Mouse (Mus musculus) embryonic facial prominence, embryonic 10.5 days (tissue): ENCODE measurements around the gene Serbp1. TPM values are rescaled to one million over a fixed set of nuclear protein-coding genes. Genes with fewer than 3 reads are reported as not detected.
"Not testable (repeated sequence)": the region's sequence is repeated elsewhere in the genome, so short reads cannot be mapped to it uniquely, and the experiment has no call there.

Source experiments
- DNase-seq: peaks from one replicate; pipeline ENCODE4 v3.0.0-alpha.2; 2017; ENCODE audit warnings: low spot score
- H3K27ac ChIP-seq: fragments of 300-500 bp; sonication (generic); replicated peaks from 2 replicates; pipeline ENCODE4 v1.5.1; 2016; ENCODE audit warnings: mild to moderate bottlenecking
- H3K27me3 ChIP-seq: fragments of 300-500 bp; sonication (generic); replicated peaks from 2 replicates; pipeline ENCODE4 v1.6.1; 2016; ENCODE audit warnings: low read depth, mild to moderate bottlenecking; ENCODE audit not compliant: poor library complexity, severe bottlenecking
- H3K36me3 ChIP-seq: fragments of 300-500 bp; sonication (generic); replicated peaks from 2 replicates; pipeline ENCODE4 v1.6.1; 2016; ENCODE audit warnings: mild to moderate bottlenecking, moderate library complexity
- H3K4me1 ChIP-seq: fragments of 300-500 bp; sonication (generic); 2 replicates; pipeline ENCODE4 v1.6.1; 2016
- H3K4me3 ChIP-seq: fragments of 300-500 bp; sonication (generic); 2 replicates; pipeline ENCODE4 v1.5.1; 2016; ENCODE audit warnings: mild to moderate bottlenecking, moderate library complexity
- H3K9me3 ChIP-seq: fragments of 300-500 bp; sonication (generic); 2 replicates; pipeline ENCODE4 v1.6.1; 2016; ENCODE audit warnings: mild to moderate bottlenecking
- WGBS: fragments of 180-500 bp; shearing (Covaris S2); methylation state at CpG from one replicate; pipeline ENCODE4 v1.1.7; 2016; 5-methylcytosine and 5-hydroxymethylcytosine counted together
- polyA plus RNA-seq: library from polyadenylated mRNA; unstranded; fragments of >200 nt; fragmentation: Nextera tagmentation; extraction: Ambion mirVana; gene quantifications from 2 replicates; pipeline ENCODE4 v1.2.1, GENCODE M21; 2016

Serbp1 gene
- polyA plus RNA-seq, 1 experiment from 2014 or later: 518 TPM

DNA sequence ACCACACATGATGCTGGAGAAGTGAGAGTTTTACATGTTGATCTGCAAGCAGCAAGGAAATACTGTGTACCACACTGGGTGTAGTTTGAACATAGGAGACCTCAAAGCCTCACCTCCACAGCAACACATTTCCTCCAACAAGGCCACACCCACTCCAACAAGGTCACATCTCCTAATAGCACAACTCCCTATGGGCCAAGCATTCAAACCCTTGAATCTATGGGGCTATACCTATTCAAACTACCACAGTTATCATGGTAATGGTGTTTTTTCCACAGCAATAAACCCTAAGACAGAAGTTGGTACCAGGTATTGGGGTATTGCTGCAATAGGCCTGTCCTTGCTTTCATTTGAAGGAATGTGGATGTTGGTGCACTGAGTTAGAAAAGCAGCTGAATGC, 19.4 kb upstream of the Serbp1 start:
- Histone ChIP-seq H3K4me3 (no peak overlapping the region), H3K27ac (no peak overlapping the region), H3K4me1 (no peaks in the 10 kb centered on the region), H3K9me3 (no peaks in the 10 kb centered on the region), H3K27me3 (no peaks in the 10 kb centered on the region), H3K36me3 (no peaks in the 10 kb centered on the region)
- no peak for DNase-seq

DNA sequence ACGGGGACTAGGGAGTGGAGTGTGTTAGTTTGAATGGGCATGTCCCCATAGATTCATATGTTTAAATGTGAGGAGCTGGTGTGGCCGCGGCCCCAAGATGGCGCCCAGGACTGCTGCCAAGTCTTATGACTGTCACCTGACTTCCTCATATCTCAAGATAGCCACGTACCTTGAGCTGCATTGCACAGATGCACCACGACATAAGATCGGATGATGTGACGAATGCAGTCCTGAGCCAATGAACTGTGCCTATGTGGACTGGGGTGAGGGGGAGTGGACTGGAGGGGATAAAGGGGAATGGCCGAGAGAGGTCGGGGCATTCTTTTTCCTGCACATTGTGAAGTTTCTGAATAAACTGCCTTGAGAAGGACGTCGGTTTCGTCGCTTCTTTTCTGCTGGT, 18.0 kb upstream of the Serbp1 start:
- not testable (repeated sequence) for H3K27me3 ChIP-seq, H3K4me3 ChIP-seq, H3K9me3 ChIP-seq, H3K36me3 ChIP-seq, DNase-seq, H3K27ac ChIP-seq, H3K4me1 ChIP-seq
- WGBS: 90% methylated on average over 14 of the region's 14 CpGs

DNA sequence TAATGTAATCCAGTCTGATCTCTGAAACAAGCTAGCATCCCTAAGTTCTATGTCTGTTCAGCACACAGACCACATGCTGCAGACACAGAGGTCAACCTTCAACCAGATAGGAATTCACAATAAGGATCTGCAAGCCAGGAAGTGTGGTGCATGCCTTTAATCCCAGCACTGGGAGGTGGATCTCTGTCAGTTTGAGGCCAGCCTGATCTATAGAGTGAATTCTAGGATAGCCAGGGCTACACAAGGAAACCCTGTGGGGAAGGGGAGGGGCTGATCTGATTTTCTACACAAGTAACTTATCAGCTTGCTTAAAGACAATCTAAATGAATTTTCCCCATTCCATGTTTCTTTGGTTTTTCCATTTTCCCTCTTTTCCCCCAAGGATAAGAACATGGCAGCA, 17.2 kb upstream of the Serbp1 start:
- no peaks in the 10 kb centered on the region for H3K36me3 ChIP-seq
- DNase-seq: no peak
- no peak overlapping the region for H3K4me3 ChIP-seq
- no peak overlapping the region for H3K27ac ChIP-seq
- no peaks in the 10 kb centered on the region for H3K27me3 ChIP-seq
- H3K9me3 ChIP-seq: no peaks in the 10 kb centered on the region
- H3K4me1 ChIP-seq: no peaks in the 10 kb centered on the region

DNA sequence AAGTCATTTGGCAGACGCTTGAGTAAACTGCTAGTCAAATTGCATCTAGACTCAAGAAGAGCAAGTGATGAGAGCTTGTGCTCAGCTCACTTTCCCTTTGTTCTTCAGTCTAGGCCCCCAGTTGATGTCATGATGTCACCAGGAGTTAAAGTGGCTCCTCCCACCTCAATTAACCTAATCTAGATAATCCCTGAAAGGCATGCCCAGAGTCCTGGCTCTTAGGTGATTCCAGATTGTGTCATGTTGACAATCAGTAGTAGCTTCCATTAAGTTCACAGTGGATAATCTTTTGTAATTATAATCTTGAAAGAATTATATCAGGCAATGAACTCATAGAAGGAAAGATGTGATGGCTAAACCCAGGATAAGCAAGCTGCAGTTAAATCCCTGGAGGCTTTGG, 14.9 kb upstream of the Serbp1 start:
- H3K27ac ChIP-seq: no peak overlapping the region
- DNase-seq: no peak
- H3K27me3 ChIP-seq: no peaks in the 10 kb centered on the region
- H3K4me1 ChIP-seq: no peaks in the 10 kb centered on the region
- no peaks in the 10 kb centered on the region for H3K36me3 ChIP-seq
- H3K9me3 ChIP-seq: no peaks in the 10 kb centered on the region
- WGBS: 87% methylated on average over 1 of the region's 1 CpGs
- H3K4me3 ChIP-seq: no peak overlapping the region

DNA sequence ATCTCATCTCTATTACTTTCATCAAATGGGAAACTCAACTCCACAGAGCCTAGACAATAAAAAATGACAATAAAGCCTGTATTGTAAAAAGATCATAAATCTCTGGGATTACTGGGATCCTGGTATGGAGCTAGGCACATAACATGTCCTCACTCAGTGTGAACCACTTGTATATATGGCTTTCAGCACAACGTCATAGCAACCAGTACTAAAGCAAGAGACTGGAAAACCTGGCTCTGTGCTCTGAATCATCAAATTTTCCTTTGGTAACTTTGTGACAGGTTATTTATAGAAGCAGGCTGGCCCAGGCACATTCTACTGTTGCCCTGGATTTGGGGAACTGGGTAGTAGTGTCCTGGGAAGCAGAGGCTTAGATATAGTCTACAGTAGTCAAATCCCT, 14.5 kb upstream of the Serbp1 start:
- WGBS: 86% methylated on average over 1 of the region's 1 CpGs
- no peak overlapping the region for H3K27ac ChIP-seq
- no peak overlapping the region for H3K4me3 ChIP-seq
- H3K4me1 ChIP-seq: peaks cover 4% of the 10 kb centered on the region
- no peaks in the 10 kb centered on the region for H3K9me3 ChIP-seq
- no peak for DNase-seq
- no peaks in the 10 kb centered on the region for H3K36me3 ChIP-seq
- no peaks in the 10 kb centered on the region; the same call in 1 of the 2 replicates for H3K27me3 ChIP-seq

DNA sequence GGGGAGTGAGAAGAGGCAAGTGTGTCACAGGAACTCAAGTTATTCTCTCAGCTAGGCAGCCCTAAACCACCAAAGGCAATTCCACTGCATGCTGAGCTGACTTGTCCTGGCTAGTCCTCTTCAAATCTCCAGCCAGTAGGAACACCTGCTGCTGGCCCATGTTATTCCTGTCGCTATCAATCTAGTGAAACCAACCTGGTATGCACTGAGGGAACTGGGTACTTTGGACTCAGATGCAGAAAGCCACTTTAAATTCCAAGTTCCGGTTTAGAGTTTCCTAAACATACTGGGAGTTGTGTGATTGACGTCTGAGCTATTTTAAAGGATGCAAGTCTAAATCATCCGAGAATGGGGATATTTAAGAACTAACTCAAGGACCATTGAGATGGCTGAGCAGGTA, 11.7 kb upstream of the Serbp1 start:
- DNase-seq: no peak
- H3K4me1 ChIP-seq: peaks cover 19% of the 10 kb centered on the region
- no peaks in the 10 kb centered on the region for H3K36me3 ChIP-seq
- H3K27ac ChIP-seq: no peak overlapping the region
- H3K4me3 ChIP-seq: no peak overlapping the region
- peaks cover 12% of the 10 kb centered on the region for H3K27me3 ChIP-seq
- no peaks in the 10 kb centered on the region for H3K9me3 ChIP-seq
- WGBS: 67% methylated on average over 4 of the region's 4 CpGs

DNA sequence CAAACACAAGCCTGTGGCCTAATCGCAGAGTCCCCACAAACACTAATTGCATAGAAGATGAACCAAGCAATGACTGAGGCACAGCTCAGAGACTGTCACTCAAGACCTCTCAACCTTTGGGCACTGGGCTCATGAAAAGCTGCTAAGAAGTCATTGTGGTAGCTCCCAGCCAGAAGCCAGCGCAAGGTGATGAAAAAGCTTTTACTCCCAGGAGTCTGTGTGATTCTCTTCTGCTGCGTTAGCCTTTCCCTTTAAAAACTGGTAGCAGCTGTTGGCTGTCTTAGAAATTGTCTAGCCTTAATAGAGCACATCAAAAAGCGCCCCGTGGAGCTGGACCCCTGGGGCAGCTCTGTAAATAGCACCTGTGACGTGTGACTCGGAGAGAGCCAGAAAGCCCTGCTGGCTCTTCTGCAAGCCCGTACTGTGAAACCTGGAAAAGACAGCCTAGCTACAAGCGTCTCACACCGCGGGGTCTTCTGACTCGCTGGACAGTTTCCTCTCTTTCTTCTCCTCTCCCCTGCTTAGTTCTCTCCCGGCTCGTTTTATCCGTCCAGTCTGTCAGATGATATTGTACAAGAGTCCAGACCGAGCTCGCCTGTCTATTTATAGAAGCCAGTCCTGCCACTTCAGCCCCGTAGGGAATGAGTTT, 9.4 kb upstream of the Serbp1 start:
- Histone ChIP-seq H3K27ac (no peak overlapping the region), H3K9me3 (no peaks in the 10 kb centered on the region), H3K4me1 (peaks cover 19% of the 10 kb centered on the region), H3K27me3 (peaks cover 12% of the 10 kb centered on the region), H3K36me3 (no peaks in the 10 kb centered on the region), H3K4me3 (peak overlapping the region; percentile 39)
- DNase-seq: peak; percentile 52
- 12% methylated on average over 18 of the region's 18 CpGs for WGBS

DNA sequence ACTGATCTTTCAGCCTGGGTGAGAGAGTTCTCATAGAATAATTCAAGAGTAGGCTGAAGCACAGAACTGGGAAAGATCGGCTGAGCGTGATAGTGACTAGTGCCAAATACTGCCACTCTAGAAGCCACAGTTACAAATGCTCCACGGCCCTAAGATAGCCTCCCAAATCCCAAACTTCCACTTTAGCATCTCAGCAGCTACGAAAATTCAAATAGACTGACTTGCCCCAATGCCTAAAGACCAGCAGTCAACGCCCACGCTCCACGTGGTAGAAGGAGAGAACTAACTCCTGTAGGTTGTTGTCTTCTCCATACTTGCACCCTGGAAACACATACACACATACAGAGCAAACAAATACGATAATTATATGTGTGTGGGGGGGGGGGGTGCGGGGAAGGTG, 8.5 kb upstream of the Serbp1 start:
- Histone ChIP-seq H3K9me3 (no peaks in the 10 kb centered on the region), H3K27ac (no peak overlapping the region), H3K27me3 (peaks cover 12% of the 10 kb centered on the region), H3K36me3 (no peaks in the 10 kb centered on the region), H3K4me1 (peaks cover 19% of the 10 kb centered on the region), H3K4me3 (no peak overlapping the region)
- DNase-seq: no peak
- 33% methylated on average over 9 of the region's 9 CpGs for WGBS

DNA sequence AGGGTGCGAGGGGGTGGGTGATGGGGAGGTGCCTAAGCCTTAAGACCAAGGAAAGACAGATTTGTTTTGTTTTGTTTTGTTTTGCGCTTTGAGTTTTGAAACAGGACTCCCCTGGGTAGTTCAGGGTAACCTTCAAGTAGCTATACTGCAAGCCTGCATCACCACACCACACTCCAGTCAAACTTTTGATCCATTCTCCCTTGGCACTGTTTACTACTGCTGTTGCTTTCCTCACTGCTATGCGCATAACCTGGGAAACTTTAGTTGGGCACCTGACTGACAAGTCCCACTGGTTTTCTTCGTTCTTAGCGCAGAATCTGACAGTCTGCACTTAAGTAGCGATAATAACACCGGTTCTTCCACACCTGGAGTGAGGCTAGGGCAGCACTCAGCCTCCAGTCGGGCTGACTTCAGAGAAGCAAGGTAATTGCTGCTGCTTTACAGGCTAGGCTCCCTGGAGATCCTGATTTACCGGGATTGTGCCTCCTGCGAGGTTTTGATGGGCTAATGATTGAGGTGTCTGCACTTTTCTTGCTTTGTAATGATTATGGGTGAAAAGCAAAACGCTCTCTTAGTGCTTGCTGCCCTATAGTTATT, 8.0 kb upstream of the Serbp1 start:
- H3K27me3 ChIP-seq: peaks cover 12% of the 10 kb centered on the region
- no peaks in the 10 kb centered on the region for H3K36me3 ChIP-seq
- no peaks in the 10 kb centered on the region for H3K9me3 ChIP-seq
- peaks cover 19% of the 10 kb centered on the region for H3K4me1 ChIP-seq
- no peak overlapping the region for H3K4me3 ChIP-seq
- 14% methylated on average over 11 of the region's 11 CpGs for WGBS
- peak; percentile 19 for DNase-seq
- no peak overlapping the region for H3K27ac ChIP-seq

DNA sequence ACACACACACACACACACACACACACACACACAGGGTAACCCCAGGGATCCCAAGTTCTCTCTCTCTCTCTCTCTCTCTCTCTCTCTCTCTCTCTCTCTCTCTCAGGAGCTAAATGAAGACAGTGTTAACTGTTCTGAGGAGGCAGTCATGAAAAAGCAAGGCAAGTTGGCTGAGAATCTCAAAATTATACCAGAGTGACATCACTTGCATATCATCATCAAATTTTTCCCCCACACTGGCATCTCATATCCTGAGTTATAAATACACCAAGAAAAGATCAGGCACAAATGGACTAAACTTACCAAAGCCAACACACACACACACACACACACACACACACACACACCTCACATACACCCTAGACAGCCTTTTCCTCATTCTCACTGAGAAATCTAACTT, 7.0 kb upstream of the Serbp1 start:
- H3K36me3 ChIP-seq: no peaks in the 10 kb centered on the region
- no peak overlapping the region for H3K27ac ChIP-seq
- DNase-seq: no peak
- H3K27me3 ChIP-seq: peaks cover 12% of the 10 kb centered on the region
- no peaks in the 10 kb centered on the region for H3K9me3 ChIP-seq
- H3K4me1 ChIP-seq: peaks cover 19% of the 10 kb centered on the region
- no peak overlapping the region for H3K4me3 ChIP-seq

DNA sequence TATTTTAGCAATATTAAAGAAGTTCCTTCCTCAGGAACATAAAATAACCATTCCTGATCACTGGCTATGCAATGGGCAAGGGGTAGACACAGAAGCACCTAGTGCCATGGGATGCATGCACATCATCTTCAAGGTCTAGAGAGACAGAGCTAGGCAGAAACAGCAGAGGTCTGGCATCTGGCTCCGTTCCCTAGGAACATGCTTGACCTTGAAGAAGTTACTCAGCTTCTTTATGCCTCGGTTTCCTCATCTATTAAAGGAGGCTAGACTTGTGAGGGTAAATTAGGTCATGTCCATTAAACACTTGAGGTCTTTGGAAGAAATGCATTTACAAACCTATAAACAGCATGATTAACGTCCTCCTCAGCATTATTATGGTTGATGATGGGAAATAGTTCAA, 2.3 kb upstream of the Serbp1 start:
- Histone ChIP-seq H3K27ac (no peak overlapping the region), H3K4me3 (no peak overlapping the region), H3K36me3 (no peaks in the 10 kb centered on the region), H3K4me1 (peaks cover 6% of the 10 kb centered on the region), H3K27me3 (no peaks in the 10 kb centered on the region), H3K9me3 (no peaks in the 10 kb centered on the region)
- DNase-seq: no peak
- 92% methylated on average over 3 of the region's 3 CpGs for WGBS

DNA sequence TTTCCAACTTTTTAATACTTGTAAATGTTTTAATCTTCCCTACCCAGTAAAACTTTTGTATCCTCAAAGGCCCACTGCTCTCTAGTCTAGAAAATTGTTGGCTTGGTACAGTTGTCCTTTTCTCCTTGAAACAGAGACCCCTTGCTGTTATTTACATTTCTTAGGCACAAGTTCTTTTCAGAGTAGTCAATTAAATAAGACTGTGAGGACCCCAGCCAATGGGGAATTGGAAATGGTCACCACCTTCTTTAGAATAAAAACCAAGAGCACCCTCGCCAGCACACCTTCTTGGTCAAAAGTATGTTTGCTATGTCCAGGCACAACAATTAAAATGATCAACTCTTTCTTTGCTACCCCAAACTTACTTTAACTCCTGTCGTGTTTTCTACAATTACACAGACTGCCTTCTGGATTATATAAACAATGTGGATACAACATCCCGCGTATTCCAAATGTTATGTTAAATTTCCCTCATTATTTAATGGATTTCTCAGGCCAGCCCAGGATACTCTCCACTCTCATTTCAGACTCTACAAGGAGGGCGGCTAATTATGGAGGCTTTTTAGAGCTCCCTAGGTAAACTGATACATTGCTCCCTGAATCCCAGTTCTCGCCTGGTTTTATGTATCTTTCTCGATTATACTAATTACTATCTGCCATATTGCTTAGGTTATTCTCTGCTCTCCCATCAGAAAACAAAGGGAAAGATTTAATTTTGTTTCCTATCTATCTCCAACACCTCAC, 1.3 kb upstream of the Serbp1 start:
- Histone ChIP-seq H3K9me3 (no peaks in the 10 kb centered on the region), H3K36me3 (no peaks in the 10 kb centered on the region), H3K4me3 (no peak overlapping the region), H3K27me3 (no peaks in the 10 kb centered on the region), H3K27ac (no peak overlapping the region), H3K4me1 (peaks cover 6% of the 10 kb centered on the region)
- WGBS: 86% methylated on average over 7 of the region's 7 CpGs
- no peak for DNase-seq

DNA sequence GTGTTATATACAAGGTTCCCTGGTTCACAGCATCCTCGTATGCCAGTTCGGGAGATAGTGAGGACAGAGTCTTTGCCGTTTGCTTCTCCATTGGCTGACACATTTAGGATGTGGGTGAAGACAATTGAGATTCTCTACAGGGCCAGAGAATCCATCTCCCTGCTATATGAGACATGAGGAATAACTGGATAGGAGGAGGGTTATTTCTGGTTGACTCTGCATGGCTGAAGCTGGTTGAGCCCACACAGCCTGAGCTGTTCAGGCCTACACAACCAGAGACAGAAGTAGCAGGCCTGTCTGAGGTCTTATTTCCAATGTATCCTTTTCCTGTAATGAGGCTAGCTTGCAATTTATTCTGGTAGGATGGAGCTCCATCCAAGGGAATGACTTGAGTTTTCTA, 3.3 kb downstream of the Serbp1 start:
- WGBS: 94% methylated on average over 3 of the region's 3 CpGs

More for the DNA sequence above, 3.3 kb downstream of the Serbp1 start:
- H3K27me3 ChIP-seq: no peaks in the 10 kb centered on the region
- H3K4me1 ChIP-seq: peaks cover 6% of the 10 kb centered on the region
- no peak for DNase-seq
- H3K4me3 ChIP-seq: no peak overlapping the region
- no peaks in the 10 kb centered on the region for H3K36me3 ChIP-seq
- H3K27ac ChIP-seq: no peak overlapping the region
- no peaks in the 10 kb centered on the region for H3K9me3 ChIP-seq
